Mouse (Mus musculus): Measurements from ENCODE around the gene Arpc3. TPM values are rescaled to one million over a fixed set of nuclear protein-coding genes. Genes with fewer than 3 reads are reported as not detected.

Gene Arpc3
- 97.0 and 118 TPM in 2 replicates for polyA plus RNA-seq (2015; fragmentation: Nextera tagmentation; extraction: Ambion mirVana)

DNA sequence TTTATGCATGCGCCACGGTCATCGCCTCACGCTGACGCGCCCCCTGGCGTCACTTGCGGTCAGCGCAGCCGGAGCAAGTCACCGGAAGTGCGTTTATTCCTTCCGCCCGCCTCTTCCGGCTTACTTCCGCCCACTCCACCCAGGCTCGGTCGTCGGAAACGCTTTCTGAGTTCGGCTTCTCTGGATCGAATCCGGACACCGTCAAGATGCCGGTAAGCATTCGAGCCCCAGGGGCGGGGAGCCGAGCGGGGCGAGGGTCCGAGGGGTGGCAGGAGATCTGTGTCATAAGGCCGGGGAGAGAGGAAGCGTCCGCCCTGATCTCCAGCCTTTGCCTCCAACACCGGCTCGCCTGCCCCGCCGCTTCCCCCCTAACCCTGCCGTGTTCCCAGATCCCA is at the start of gene Arpc3:
Gene Arpc3, plus strand, starts transcription at position 93 of the 395 bp plus-strand sequence.
- Histone ChIP-seq H3K9ac (ENCODE audit: low read length) (peak within 1 kb of the TSS; percentile 82), H3K27me3 (ENCODE audit: control insufficient read depth, insufficient read depth, low read length) (no peaks in the 10 kb centered on the region), H3K4me1 (ENCODE audit: control insufficient read depth, insufficient read depth, low read length) (peaks cover 9% of the 10 kb centered on the region), H3K9me3 (replicated peaks; ENCODE audit: control insufficient read depth, low read length) (no peaks in the 10 kb centered on the region), H3K4me3 (ENCODE audit: low read length) (peak within 1 kb of the TSS; percentile 75), H3K27ac (ENCODE audit: low read length) (peak within 1 kb of the TSS; percentile 65), H3K4me2 (ENCODE audit: low read depth, low read length) (peak within 1 kb of the TSS; percentile 92), H3K36me3 (ENCODE audit: control insufficient read depth, insufficient read depth) (no peaks in the 10 kb centered on the region; the same call in 1 of the 2 replicates)
- WGBS, result under 1% methylated on average over 38 of the region's 39 CpGs
- ATAC-seq (replicated peaks; ENCODE audit: extremely low read depth, insufficient read depth, low FRiP score), result peak; percentile 82

DNA sequence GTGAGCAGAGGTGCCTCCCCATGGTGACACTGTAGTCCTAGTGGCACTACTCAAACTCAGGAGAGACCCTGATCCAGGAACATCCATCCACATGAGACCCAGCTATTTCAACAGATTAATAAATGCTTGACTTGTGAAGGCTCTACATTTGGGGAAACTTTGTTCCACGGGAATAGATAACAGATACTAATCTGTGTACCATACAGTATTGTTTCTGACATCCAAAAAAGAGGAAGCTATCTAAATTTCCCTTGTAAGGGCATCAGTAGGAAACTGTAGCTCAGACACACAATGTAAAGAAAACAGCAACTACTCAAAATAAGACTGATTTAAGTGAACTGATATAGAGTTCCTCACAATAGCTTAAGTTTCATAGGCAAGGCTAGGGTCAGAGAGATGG is 48.8 kb upstream of the Arpc3 start:
- Histone ChIP-seq H3K4me1 (ENCODE audit: control insufficient read depth, insufficient read depth, low read length) (peaks cover 4% of the 10 kb centered on the region), H3K27ac (ENCODE audit: low read length) (no peak overlapping the region), H3K4me2 (ENCODE audit: low read depth, low read length) (no peak overlapping the region), H3K9me3 (replicated peaks; ENCODE audit: control insufficient read depth, low read length) (peaks cover 6% of the 10 kb centered on the region), H3K27me3 (ENCODE audit: control insufficient read depth, insufficient read depth, low read length) (no peaks in the 10 kb centered on the region), H3K4me3 (ENCODE audit: low read length) (no peak overlapping the region), H3K9ac (ENCODE audit: low read length) (no peak overlapping the region), H3K36me3 (ENCODE audit: control insufficient read depth, insufficient read depth) (0 out of 2 replicates have a peak, but pooled peaks cover 6% of the 10 kb centered on the region)
- WGBS, result 57% methylated on average over 1 of the region's 1 CpGs
- no peak for ATAC-seq (replicated peaks; ENCODE audit: extremely low read depth, insufficient read depth, low FRiP score)

DNA sequence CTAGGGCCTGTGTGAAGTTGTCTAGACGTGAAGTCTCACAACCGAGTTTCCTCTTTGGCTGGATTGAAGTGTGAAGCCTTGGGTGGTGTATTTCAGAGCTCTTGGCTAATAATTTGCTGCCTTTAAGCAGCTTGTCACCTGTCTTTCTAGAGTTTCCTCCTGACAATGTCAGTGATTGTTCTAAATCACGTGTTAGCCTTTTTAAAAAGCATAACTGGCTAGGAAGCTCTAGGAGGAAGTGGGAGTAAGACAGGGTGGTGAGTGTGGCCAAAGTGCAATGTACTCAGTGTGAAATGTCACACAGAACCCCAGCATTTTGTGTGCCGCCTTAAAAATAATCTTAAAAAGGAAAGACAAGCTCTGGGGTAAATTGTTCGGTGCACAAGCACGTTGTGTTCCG is 47.9 kb upstream of the Arpc3 start:
- WGBS, result 46% methylated on average over 7 of the region's 7 CpGs

DNA sequence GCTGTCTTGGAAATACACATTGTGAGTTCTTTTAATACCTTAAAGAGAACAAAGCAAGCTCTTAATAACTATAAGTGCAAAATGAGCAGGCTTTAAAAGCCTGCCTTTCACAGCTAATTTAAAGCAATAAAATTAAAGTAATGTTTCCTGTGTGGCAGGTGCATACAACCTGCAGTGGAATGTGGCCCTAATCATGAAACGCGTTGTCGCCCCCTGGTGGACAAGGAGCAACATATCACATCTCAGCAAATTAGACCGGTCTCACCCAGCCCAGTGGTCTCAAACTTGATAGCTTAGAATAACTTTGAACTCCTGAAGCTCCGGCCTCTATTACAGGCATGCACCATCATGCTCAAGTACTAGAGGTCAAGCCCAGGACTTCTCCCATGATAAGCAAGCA is 47.4 kb upstream of the Arpc3 start:
- no peak overlapping the region for H3K4me2 ChIP-seq (ENCODE audit: low read depth, low read length)
- ATAC-seq (replicated peaks; ENCODE audit: extremely low read depth, insufficient read depth, low FRiP score), result 0 out of 2 replicates have a peak, but pooled peaks have one; percentile 10
- no peak overlapping the region for H3K4me3 ChIP-seq (ENCODE audit: low read length)
- H3K4me1 ChIP-seq (ENCODE audit: control insufficient read depth, insufficient read depth, low read length), result peaks cover 4% of the 10 kb centered on the region
- H3K9ac ChIP-seq (ENCODE audit: low read length), result no peak overlapping the region
- 6% methylated on average over 5 of the region's 5 CpGs for WGBS
- peaks cover 6% of the 10 kb centered on the region for H3K9me3 ChIP-seq (replicated peaks; ENCODE audit: control insufficient read depth, low read length)
- H3K27ac ChIP-seq (ENCODE audit: low read length), result no peak overlapping the region
- 0 out of 2 replicates have a peak, but pooled peaks cover 6% of the 10 kb centered on the region for H3K36me3 ChIP-seq (ENCODE audit: control insufficient read depth, insufficient read depth)
- no peaks in the 10 kb centered on the region for H3K27me3 ChIP-seq (ENCODE audit: control insufficient read depth, insufficient read depth, low read length)

More for the DNA sequence above, 47.9 kb upstream of the Arpc3 start:
- H3K27ac ChIP-seq (ENCODE audit: low read length), result no peak overlapping the region
- no peak overlapping the region for H3K9ac ChIP-seq (ENCODE audit: low read length)
- H3K4me1 ChIP-seq (ENCODE audit: control insufficient read depth, insufficient read depth, low read length), result peaks cover 4% of the 10 kb centered on the region
- no peak overlapping the region for H3K4me2 ChIP-seq (ENCODE audit: low read depth, low read length)
- H3K27me3 ChIP-seq (ENCODE audit: control insufficient read depth, insufficient read depth, low read length), result no peaks in the 10 kb centered on the region
- H3K36me3 ChIP-seq (ENCODE audit: control insufficient read depth, insufficient read depth), result 0 out of 2 replicates have a peak, but pooled peaks cover 6% of the 10 kb centered on the region
- no peak for ATAC-seq (replicated peaks; ENCODE audit: extremely low read depth, insufficient read depth, low FRiP score)
- no peak overlapping the region for H3K4me3 ChIP-seq (ENCODE audit: low read length)
- peaks cover 6% of the 10 kb centered on the region for H3K9me3 ChIP-seq (replicated peaks; ENCODE audit: control insufficient read depth, low read length)

DNA sequence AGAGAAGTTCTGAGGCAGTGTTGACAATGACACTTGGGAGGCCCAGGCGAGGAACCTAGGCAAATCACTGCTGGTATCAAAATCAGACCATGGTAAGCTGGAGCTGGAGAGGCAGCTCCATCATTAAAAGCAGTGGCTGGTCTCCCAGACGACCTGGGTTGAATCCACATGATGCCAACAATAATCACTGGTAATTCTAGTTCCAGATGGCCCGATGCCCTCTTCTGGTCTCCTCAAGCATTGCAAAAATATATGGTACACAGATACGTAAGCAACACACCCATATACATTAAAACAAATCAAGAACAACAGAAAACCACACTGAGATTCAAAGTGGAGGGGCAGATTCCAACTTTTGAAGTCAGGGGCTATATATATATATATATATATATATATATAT is 45.9 kb upstream of the Arpc3 start:
- 82% methylated on average over 4 of the region's 4 CpGs for WGBS
- H3K4me1 ChIP-seq (ENCODE audit: control insufficient read depth, insufficient read depth, low read length), result peaks cover 4% of the 10 kb centered on the region
- no peaks in the 10 kb centered on the region for H3K27me3 ChIP-seq (ENCODE audit: control insufficient read depth, insufficient read depth, low read length)
- no peak overlapping the region for H3K27ac ChIP-seq (ENCODE audit: low read length)
- no peak for ATAC-seq (replicated peaks; ENCODE audit: extremely low read depth, insufficient read depth, low FRiP score)
- no peak overlapping the region for H3K4me3 ChIP-seq (ENCODE audit: low read length)
- H3K9me3 ChIP-seq (replicated peaks; ENCODE audit: control insufficient read depth, low read length), result peaks cover 6% of the 10 kb centered on the region
- H3K9ac ChIP-seq (ENCODE audit: low read length), result no peak overlapping the region
- 0 out of 2 replicates have a peak, but pooled peaks cover 6% of the 10 kb centered on the region for H3K36me3 ChIP-seq (ENCODE audit: control insufficient read depth, insufficient read depth)
- H3K4me2 ChIP-seq (ENCODE audit: low read depth, low read length), result no peak overlapping the region

DNA sequence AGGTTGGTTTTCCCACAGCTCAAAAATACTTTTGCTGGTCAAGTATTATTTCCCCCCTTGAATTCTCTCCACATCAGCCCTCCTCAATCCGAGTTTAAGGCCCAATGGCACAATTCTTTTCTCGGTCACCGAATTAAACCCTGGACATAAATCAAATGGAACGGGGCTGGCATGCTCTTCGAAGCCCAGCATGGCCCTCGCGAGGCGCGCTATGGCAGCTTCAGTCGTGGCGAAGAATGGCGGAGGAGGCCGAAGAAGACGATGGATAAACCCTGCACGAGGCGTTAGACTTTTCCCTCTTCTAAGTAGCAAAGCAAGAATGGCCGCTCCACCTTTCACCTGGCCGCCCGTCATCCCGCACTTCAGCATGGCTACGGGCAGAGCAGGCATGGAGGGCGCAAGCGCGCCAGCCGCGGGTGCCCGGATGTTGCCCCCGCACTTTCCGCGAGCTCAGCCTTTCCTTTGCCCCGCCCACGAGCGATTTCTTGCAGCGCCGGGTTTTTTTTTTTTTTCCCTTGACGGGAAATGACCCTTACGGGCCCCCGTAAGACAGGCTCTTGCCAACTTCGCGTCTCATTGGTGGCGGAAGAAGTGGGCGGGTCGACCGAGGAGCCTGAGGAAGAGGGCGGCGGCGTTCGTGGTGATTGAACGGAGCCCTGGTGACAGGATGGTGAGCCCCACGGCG is 37.7 kb upstream of the Arpc3 start, which contains the start of the genes Rad9b and Vps29:
Gene Rad9b, minus strand, starts transcription at position 427 of the 685 bp plus-strand sequence.
Gene Vps29, plus strand, starts transcription at position 563 of the 685 bp plus-strand sequence.
- Histone ChIP-seq H3K27me3 (ENCODE audit: control insufficient read depth, insufficient read depth, low read length) (no peaks in the 10 kb centered on the region), H3K9me3 (replicated peaks; ENCODE audit: control insufficient read depth, low read length) (no peaks in the 10 kb centered on the region), H3K4me2 (ENCODE audit: low read depth, low read length) (peak within 1 kb of the TSS; percentile 92), H3K4me1 (ENCODE audit: control insufficient read depth, insufficient read depth, low read length) (0 out of 2 replicates have a peak, but pooled peaks cover 2% of the 10 kb centered on the region), H3K27ac (ENCODE audit: low read length) (peak within 1 kb of the TSS; percentile 83), H3K9ac (ENCODE audit: low read length) (peak within 1 kb of the TSS; percentile 87), H3K4me3 (ENCODE audit: low read length) (peak within 1 kb of the TSS; percentile 83), H3K36me3 (ENCODE audit: control insufficient read depth, insufficient read depth) (no peaks in the 10 kb centered on the region)
- 2% methylated on average over 51 of the region's 51 CpGs for WGBS
- ATAC-seq (replicated peaks; ENCODE audit: extremely low read depth, insufficient read depth, low FRiP score), result peak; percentile 92

DNA sequence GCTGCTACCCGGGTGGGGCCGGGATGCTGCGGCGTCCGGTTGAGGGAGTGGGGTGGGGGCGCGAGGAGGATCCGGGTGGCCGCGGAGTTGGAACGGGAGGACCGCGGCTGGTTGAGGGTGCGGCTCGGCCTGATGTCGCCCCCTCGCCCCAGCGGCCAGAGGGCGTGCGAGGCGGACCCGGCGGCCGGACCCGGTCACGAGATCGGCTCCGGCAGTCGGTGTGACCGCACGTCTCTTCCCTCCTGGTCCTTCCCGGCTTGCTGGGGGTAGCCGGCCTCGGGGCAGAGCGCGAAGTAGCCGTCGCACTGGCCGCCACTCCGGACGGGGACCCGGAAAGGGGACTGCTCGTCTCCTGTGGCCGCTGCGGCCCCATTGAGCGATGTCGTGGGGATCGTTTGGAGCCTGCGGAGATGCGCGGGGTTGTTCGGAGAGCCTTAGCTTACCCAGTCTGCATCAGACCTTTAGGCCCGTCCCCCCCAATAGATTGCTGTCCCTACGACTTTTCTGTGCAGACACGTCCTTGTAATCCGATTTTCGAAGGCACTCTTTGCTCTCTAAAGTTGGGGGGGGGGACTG is 37.1 kb upstream of the Arpc3 start:
- Histone ChIP-seq H3K36me3 (ENCODE audit: control insufficient read depth, insufficient read depth) (no peaks in the 10 kb centered on the region), H3K9ac (ENCODE audit: low read length) (peak overlapping the region; percentile 87), H3K4me3 (ENCODE audit: low read length) (peak overlapping the region; percentile 83), H3K4me2 (ENCODE audit: low read depth, low read length) (peak overlapping the region; percentile 73), H3K9me3 (replicated peaks; ENCODE audit: control insufficient read depth, low read length) (no peaks in the 10 kb centered on the region), H3K4me1 (ENCODE audit: control insufficient read depth, insufficient read depth, low read length) (0 out of 2 replicates have a peak, but pooled peaks cover 2% of the 10 kb centered on the region), H3K27me3 (ENCODE audit: control insufficient read depth, insufficient read depth, low read length) (no peaks in the 10 kb centered on the region), H3K27ac (ENCODE audit: low read length) (peak overlapping the region; percentile 83)
- under 1% methylated on average over 57 of the region's 57 CpGs for WGBS
- ATAC-seq (replicated peaks; ENCODE audit: extremely low read depth, insufficient read depth, low FRiP score), result peak; percentile 75

DNA sequence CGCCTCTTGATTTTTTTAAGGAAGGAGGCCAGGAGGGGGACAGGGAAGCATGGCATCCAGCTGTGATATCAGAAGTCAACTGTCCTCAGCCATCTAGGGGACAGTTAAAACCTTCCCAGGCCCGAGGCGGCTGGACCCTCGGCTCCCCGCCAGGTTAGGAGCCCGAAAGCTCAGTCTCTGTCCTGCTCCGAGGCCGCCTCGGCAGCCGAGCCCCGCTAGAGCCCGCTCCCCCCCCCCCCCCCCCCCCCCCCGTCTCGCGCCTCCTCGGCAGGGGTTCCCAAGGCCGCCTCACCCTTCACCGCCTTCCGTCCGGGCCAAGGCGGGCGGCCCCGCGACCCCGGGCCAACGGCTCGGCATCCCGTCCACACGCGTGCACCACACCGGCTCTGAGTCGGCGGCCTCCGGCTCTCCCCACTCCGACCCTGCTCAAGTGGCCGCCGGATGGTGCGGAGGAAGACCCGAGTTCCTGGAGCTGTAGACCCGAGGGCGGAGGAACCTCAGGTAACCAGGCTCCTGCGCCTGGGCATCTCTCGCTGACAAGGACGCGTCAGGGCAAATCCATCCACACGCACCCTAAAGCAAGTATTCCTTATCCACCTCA is 20.0 kb upstream of the Arpc3 start, which contains the start of gene Gpn3:
Gene Gpn3, plus strand, starts transcription at position 286 of the 601 bp plus-strand sequence.
- H3K27ac ChIP-seq (ENCODE audit: low read length), result peak within 1 kb of the TSS; percentile 97
- H3K27me3 ChIP-seq (ENCODE audit: control insufficient read depth, insufficient read depth, low read length), result no peaks in the 10 kb centered on the region
- peaks cover 11% of the 10 kb centered on the region for H3K4me1 ChIP-seq (ENCODE audit: control insufficient read depth, insufficient read depth, low read length)
- WGBS, result under 1% methylated on average over 38 of the region's 46 CpGs
- H3K4me2 ChIP-seq (ENCODE audit: low read depth, low read length), result peak within 1 kb of the TSS; percentile 74
- H3K36me3 ChIP-seq (ENCODE audit: control insufficient read depth, insufficient read depth), result peaks cover 19% of the 10 kb centered on the region
- H3K9ac ChIP-seq (ENCODE audit: low read length), result peak within 1 kb of the TSS; percentile 86
- no peaks in the 10 kb centered on the region for H3K9me3 ChIP-seq (replicated peaks; ENCODE audit: control insufficient read depth, low read length)
- ATAC-seq (replicated peaks; ENCODE audit: extremely low read depth, insufficient read depth, low FRiP score), result peak; percentile 53
- H3K4me3 ChIP-seq (ENCODE audit: low read length), result peak within 1 kb of the TSS; percentile 91
